Mouse (Mus musculus) megakaryocyte progenitor cell, adult 5-6 weeks (primary cell): ENCODE measurements around the gene Pvalb. TPM values are rescaled to one million over a fixed set of nuclear protein-coding genes. Genes with fewer than 3 reads are reported as not detected.

Experiments used
- ATAC-seq: replicated peaks from 2 replicates; pipeline ENCODE4 v1.8.0; 2016; ENCODE audit warnings: mild to moderate bottlenecking, moderate TSS enrichment, inconsistent platforms; ENCODE audit not compliant: poor library complexity
- total RNA-seq, 2 experiments: library from RNA; stranded (forward) in 1 of 2; stranded (reverse) in 1 of 2; fragments of 157-497, 149-512 nt in 1 of 2; fragments of 200-1000 nt in 1 of 2; gene quantifications; 2 replicates each; pipeline versions ENCODE4 v1.2.3 to v1.2.4; 2015 to 2017

The Pvalb gene
- total RNA-seq, 2 experiments from 2014 or later = not detected

DNA sequence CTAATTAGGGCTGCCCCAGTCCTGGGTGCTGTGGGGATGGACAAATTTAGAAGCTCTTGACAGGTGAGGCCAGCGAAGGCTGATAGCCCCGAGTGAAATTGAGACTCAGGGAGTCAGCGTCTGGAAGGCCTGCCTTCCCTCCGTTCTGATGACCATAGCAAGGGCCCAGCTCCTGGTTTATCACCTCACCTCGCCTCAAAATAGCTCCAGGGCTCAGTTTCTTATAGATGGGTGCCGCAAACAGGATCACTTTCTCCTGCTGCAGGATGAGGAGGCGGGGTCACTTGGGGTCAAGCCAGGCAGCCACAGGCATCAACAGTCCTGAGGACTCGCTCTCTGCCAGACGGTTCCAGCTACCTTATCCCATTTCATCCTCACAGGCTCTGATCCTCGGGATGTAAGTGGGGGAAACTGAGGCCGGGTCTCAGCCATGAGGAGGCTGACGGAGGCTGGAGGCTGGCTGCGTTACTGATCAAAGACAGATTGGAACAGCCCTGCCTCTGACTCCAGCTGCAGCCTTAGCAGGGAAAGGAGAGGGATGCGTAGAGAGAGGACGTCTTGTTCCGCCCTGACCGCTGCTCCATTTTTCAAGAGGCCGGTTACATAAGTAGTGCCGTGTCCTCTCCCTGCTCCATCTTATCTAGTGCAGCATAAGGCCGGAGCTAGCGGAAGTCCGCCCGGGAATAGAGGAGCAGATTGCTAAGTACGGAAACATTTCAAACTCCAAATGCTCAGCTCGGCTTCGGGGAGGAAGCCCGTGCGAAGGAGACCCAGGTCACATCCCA, 10.9 kb downstream of the Pvalb start:
- ATAC-seq = no peak

DNA sequence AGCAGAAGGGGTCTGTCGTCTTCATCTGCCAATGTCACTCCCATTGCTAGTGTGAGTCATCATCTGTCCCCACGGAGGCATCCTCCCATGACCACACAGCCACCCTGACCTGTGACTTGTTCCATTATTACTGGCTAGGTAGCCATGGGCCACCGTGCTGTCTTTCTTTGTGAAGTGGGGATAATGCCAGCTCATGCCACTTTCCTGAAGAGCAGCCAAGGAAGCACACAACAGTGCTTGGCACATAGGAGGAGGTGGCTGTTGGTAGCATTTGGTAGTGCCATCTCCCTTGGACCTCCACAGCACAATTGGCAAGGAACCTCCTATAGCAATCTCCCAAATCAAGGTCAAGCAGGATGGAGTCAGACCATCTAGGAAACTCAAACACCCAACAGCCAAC, 11.9 kb downstream of the Pvalb start:
- no peak for ATAC-seq

DNA sequence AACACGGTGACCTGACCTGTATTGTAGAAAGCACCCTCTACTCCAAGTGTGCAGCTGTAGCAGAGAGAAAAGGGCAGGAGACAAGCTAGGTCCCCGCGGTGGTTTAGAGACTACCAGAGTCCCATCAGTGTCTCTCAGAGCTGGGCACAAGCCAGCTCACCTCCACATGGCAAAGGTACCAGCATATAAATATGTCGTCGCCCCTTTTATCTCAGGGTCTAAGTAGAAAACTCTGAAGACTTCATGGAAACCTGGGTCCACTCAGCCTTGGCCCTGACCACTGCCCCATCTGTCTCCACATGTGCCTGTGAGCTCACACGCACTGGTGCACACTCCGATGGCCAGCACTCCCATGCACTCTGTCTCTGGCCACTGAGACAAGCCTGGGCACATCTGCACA, 16.6 kb downstream of the Pvalb start:
- ATAC-seq = no peak

DNA sequence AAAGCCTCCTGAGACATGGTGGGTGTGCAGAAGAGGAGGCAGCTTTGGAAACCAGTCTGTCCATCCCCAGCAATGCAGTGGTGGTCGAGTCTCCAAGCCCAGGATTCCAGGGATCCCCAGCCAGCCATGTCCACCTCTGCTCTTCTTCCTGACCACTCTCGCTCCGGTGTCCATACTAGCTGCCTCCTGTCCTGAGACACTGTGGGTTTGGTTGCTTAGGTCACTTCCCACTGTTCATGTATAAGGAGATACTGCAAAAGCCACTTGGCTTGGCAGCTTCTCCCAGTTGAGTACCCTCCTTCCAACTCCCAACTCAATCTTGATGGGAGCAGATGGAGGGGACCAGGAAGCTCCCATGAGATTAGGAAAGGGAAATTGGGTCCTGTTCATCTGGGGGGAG, 17.7 kb downstream of the Pvalb start:
- no peak for ATAC-seq

DNA sequence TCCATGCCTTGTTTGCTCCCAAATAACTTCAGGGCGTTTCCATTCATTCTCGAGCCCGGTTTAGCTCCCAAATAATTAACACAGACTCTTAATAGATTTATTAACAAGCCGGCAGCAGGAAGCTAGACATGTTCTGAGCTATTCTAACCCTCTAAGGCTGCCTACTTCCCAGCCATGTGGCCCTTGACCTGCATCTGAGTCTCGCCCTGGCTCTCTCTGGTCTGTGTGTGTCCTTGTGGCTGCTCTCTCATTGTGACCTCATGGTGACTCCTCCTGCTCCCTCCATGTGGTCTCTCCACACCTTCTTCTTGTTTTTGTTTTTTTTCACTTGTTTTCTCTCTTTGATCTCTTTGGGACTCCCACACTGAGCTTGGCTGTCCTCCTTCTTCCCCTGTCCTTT, 19.3 kb downstream of the Pvalb start:
- no peak for ATAC-seq

DNA sequence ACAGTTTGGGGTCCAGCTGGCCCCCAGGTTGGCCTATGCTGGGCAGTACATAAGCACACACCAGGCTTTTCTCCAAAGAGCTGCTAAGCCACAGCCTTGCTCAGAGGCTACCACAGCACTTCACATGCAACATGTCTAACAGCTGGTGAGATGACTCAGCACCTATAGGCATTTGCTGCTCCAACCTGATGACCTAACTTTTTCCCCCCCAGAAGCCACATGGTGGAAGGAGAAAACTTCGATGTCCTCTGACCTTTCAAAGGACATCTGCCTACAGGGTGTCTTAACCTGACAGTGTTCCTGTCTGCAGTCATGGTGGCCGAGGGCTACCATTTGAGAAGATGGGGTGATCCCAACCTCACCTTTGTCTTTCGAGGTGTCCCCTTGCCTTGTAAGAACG, 20.6 kb downstream of the Pvalb start:
- ATAC-seq = no peak

DNA sequence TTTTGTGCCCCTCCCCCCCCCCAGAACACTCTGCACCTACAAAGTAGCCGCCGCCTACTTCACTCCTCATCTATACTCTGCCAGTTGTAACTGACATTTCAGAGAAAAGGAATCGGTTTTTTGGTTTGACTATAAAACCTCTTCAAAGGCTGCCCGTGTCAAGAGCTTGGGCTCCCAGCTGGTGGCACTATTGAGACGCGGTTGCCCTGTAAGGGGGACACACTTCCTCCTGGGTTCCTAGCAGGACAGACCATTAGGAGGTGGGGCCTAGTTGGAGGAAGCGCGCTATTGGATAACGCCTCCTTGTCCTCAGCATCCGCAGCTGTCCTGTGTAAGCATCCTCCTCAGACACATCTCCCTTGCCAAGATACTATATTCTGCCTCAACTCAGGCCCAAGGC, 21.3 kb downstream of the Pvalb start:
- ATAC-seq = peak; percentile 95

DNA sequence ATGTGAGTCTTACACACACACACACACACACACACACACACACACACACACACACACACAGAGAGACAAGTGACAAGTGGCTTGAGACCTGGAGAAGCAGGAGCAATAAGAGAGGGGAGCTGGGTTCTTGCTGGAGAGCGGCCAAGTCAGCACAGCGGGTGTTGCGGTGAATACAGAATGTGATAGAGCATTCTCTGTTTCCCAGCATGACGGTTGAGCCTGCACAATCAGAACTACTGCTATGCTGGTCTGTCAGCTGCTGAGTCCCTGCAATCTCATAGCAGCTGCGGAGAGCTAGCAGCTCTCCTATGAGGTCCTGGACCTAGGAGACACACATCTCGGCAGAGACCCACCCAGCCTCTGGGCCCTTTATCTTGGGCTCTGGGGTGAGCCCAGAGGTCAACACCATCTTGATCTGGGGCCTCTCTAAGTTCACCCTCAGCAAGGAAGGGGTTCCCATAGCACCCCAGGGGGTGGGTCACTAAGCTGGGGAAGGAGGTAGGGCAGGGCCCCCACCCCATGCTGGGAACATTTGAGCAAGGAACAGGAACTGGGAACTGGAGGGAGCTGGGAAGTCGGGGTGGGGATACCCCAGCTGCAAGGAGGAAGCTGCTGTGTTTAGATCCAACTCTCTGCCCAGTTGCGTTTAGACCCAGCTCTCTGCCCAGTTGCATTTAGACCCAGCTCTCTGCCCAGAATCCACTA, 24.3 kb downstream of the Pvalb start:
- ATAC-seq = no peak

DNA sequence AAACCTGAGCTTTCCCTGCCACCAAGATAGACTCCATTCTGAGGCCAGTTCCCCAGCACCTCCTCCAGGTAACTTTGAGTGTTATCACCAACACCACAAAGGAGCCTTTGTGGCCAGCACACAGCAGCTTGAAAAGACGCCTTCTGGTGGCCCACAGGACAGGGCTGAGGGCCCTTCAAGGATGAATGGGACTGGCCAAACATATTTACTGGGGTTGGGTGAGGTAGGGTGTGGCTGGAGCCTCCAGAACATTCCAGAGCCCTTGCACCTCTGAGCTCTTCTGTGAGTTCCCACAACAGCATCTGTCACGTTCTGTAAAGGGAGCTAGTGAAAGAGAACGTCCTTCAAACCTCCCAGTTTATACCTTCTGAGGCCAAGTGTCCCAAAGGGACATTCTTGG, 26.4 kb downstream of the Pvalb start:
- ATAC-seq = no peak

DNA sequence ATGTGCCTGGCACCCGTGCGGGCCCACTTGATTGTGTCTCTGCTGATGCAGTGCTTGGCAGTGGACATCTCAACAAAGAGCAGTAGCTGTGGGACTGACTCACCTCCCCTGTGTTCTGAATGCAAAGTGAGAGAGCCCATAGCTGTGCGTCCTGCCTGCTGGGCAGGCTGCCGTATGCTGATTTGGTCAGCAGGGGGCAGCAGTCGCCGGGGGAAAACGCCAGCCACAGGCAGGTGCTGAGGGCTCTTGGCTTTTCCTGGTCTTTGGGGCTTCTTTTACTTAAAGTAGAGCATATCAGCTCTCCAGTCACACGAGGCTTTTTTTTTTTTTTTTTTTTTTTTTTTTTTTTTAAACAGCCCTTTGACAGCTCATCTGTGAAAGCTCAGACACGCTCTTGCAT, 27.8 kb downstream of the Pvalb start:
- ATAC-seq = peak; percentile 52

DNA sequence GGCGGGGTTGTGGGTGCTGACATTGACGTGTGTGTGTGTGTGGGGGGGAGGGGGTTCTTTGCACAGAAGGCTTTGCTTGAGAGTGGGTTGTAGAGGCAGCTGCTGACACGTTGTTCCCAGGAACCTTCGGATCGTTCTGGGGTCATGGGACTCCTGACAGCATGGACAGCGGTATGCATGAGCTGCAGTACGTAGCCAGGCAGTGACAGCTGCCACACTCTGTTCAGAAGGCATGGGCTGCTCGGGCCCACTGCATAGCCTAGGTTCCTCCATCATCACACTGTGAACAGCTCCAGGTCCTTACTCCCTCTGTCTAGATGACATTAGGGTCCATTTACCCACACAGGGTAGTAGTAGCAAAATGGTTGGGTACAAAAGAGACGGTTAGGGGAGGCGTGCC, 28.9 kb downstream of the Pvalb start:
- ATAC-seq = no peak

DNA sequence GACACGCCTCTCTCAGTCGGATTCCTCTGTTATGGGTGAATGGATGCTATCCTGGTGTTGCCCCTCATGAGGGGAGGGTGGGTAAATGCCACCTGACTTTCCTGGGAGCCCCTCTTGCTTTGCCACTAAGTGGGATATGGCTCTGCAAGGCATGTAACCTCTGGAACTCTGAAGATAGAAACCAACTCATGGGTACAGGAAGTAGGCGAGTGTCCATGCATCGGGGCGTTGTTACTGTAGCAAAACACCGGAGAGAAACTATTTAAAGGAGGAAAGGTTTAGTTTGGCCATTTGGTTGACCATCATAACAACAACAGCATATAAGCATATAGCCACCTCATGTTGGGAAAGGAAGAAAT, 31.3 kb downstream of the Pvalb start:
- ATAC-seq = no peak

DNA sequence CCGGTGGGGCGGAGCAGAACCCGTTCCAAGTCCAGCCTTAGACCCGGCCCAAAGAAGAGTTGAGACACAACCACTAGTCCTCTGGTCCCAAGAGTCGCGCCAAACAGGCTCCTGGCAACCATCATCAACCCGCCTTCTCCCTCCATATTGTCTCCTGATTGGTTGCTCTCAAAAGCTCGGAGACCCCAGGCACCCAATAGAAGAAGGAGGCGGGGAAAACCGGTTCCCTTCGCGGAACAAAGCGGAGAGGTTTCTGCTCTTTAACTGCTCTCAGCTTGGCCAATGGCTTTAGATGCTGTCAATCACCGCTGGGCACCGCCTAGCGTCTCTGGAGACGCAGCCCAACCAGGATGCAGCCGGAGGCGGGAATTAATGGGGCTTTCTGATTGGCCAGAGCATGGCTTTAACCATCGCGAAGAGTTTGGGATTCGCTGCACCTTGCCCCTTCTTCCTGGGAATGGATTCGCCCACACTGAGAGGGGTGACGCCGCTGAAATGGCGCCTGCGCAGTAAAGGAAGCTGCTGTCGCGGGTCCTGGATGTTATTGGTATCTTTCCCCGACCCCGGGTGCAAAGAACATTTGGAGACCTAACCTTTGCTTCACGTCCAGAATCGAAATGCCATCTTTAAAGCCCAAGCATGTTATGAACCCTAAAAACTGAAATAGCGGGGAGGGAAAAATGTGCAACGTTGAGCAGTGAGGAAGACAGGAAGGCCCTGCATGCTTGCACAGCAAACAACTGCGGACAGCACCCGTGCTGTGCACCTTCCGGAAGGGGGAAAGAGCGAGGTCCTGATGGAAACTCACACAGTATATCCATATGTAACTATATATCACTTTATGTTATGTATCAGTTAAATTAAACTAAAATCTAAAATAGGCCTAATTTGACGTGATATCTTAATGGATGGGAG, 32.0 kb downstream of the Pvalb start, which contains the start of gene Ift27:
Ift27 (minus strand) TSS at position 136 of the 915 bp plus-strand sequence.
- ATAC-seq = peak; percentile 90

DNA sequence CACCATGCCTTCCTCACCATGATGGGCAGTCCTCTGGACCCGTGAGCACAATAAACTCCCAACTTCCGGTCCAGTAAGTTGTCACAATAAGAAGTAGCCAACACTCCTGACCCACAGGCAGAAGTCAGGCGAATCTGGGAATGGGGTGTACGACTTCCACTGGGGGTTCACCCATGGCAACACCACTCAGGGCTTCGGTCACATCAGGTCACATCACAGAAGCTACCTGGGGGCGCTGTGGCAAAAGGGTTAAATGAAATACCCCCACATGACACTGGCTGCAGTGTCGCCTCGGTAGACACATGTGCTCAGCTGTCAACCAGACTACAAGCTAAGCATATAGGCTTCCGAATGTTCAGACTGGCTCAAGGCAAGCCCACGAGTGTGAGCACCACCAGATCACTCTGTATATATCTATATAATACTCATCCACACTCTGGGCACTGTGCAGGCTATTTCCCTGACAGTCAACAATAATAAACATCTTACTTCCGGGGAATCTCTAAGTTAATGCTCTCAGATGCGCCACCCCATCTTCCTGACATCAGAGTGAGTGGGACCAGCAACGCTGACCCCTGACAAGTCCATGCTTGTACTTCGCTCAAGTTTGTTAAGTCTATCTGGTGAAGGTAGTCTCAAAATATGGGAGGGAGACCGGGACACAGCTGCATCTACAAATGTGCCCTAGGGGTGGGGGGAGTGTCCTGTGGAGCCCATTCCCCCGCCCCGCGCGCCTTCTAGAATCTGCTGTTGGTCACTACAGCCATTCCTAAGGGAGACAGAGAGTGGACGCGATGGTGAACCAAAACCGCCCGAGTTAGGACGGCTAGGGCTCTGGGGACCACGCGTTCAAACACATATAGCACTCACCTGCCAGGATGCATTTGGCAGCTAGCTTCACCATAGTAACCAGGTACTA, 33.0 kb downstream of the Pvalb start:
- no peak for ATAC-seq

DNA sequence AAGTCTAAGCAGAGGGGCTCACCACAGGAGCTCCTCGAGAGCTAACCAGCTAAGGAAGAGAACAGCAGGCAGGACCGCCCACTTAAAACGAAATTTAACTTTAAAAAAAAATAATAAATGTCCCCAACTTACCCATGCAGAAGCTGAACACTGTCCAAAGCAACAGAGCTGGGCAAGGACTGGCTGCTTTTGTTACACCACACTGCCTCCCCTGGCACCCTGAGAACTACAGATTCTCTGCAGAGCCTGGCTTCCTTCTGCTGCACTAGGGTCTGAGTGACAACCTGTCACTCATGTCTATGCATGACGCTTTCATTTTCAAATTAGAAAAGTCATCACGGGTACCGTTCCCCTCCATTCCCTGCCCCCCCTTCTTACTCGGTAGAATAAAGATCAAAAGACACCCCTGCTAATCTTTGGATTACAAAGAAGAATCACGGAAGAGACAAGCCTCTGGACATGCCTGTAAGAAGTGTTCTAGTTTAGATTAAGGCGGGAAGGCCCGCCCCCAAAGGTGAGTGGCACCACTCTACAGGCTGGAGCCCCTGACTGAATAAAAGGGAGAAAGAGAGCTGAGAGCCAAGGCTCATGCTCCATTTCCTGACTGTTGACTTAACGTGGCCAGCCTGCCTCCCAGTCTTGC, 33.8 kb downstream of the Pvalb start:
- ATAC-seq = no peak

DNA sequence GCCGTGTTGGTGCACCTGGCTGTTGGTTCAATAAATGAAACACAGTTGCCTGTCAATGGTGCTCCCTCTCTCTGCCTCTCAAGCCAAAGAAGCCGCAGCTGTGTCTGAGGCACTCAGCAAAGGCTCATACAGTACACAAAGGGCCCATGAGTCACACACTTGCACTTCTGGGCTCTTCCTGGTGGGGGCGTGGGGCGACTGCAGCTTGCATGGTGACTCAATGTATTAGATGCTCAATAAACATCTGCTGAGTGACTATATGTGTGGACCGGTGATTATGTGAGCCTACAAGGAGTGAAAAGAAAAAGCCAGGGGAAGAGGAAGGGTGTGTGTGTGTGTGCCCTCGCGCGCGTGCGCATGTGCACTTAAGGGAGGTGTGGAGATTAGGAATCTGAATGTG, 34.5 kb downstream of the Pvalb start:
- no peak for ATAC-seq

DNA sequence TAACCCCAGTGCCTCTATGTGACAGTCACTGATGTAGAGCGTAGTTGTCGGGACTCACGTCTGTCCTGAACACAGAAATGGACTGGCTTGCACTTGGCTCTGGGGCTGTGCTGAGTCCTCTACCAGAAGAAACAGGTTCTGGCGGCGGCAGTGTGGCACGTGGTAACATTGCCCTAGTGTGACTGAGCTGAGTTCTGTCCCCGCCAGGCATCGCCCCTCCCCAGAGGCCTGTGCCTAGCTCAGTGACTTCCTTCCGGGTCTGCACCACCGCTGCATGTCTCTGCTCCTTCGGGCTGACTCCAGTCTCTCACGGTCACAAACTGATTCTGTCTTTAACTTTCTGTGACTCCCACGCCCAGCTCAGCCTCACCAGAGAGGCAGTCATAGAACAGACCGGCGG, 35.5 kb downstream of the Pvalb start:
- no peak for ATAC-seq

DNA sequence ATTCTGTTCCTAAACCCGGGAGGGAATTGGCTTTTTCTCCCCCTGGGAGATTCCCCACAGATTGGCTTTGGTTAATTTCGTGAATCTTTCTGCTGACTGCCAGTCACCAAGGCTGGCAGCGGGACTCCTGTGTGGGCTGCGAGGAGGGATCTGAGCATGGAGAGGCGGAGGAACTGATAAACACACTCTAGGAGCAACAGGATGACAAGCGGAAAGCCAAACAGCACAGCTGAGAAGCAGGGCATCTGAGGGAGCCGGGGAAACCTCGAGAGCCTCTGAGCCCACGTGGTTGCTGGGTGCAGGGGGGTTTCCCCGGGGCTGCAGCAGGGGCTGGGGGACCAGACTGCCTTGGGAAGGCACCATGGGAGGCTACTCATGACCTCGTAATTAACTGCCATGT, 36.6 kb downstream of the Pvalb start:
- ATAC-seq = no peak

DNA sequence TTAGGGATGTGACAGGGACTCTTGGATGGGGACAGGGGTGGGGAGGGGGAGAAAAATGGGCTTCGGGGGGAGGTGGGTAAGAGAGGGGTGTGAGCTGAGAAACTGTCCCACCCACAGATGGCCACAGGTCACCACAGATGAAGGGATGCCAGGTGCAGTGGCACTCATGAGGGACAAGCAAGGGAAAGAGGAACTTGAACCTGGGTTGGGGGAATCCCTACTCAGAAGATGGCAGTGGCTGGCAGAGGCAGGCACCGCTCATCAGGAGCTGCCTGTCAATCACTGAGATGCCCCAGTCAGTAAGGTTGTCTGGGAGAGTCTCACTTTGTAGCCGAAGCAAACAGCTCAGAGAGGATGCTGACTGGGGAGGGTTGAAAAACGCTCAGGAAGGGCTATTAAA, 40.9 kb downstream of the Pvalb start:
- no peak for ATAC-seq

DNA sequence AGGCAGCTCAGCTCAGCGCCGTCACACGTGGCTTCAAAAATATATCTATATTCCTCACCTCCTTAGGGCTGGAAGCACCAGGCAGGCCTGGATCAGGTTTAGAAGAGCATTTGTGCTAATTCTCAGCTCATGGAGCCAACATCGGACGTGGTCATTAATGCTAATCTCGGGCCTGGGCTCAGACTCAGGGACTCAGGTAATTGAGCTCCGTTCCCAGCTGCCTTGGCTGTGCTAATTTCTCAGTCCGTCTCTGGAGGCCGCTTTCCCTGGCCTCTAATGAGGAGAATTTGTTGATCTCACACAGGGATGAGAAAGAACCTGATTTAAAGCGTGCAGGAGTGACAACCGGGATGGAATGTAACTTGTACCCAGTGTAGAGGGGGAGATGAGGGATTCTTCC, 41.7 kb downstream of the Pvalb start:
- ATAC-seq = no peak
